In genomic region chrX:73229288-73229687, GRCm38 (mm10) we compare ENCODE assay signal across 9 mouse cellular contexts. TPM values are rescaled to one million over a fixed set of nuclear protein-coding genes. Genes with fewer than 3 reads are reported as not detected.
A peak's percentile ranks its signal among the peaks of the same experiment; 100 is the strongest.
DNase-seq lines count a peak whose midpoint lies in the region; ATAC-seq and TF ChIP-seq lines count a peak whose summit lies in the region.
"Had no signal": no experiment of that assay in that cellular context is flagged by ENCODE, and none has a peak within 500 bp of the region (broad histone marks: within the 10 kb centered on the region; RNA-seq: fewer than 3 reads in every experiment).

No protein-coding gene starts in this region.

- H3K4me2 ChIP-seq in kidney, embryonic 15.5 days, result peak overlapping the region; percentile 82
- H3K4me2 ChIP-seq in hindbrain, embryonic 13.5 days, result peak overlapping the region; percentile 64
- peak overlapping the region; percentile 74 for H3K4me2 ChIP-seq in midbrain, embryonic 13.5 days (replicated peaks)

- H3K36me3 ChIP-seq in kidney, embryonic 15.5 days, result no peaks in the 10 kb centered on the region
- no peaks in the 10 kb centered on the region for H3K36me3 ChIP-seq in hindbrain, embryonic 13.5 days
- no peaks in the 10 kb centered on the region for H3K36me3 ChIP-seq in midbrain, embryonic 13.5 days

- no peak for ATAC-seq in kidney, embryonic 15.5 days (replicated peaks; ENCODE audit: low FRiP score)
- ATAC-seq in hindbrain, embryonic 13.5 days (ENCODE audit: low FRiP score), result no peak
- no peak for ATAC-seq in midbrain, embryonic 13.5 days

- 40% methylated on average over 3 of the region's 3 CpGs for WGBS in kidney, embryonic 15.5 days
- 25% methylated on average over 3 of the region's 3 CpGs for WGBS in bone marrow, adult 2 months
- whole genome bisulfite sequencing in hindbrain, embryonic 13.5 days, result 45% methylated on average over 3 of the region's 3 CpGs
- 28% methylated on average over 3 of the region's 3 CpGs for WGBS in midbrain, embryonic 13.5 days

- peaks cover 25% of the 10 kb centered on the region for H3K27me3 ChIP-seq in kidney, embryonic 15.5 days
- H3K27me3 ChIP-seq in hindbrain, embryonic 13.5 days, result no peaks in the 10 kb centered on the region
- H3K27me3 ChIP-seq in midbrain, embryonic 13.5 days, result no peaks in the 10 kb centered on the region

- no peak for DNase-seq in kidney, adult 18-20 months
- no peak for DNase-seq in thymus, adult 18-20 months
- DNase-seq in frontal cortex, postnatal 14 days (ENCODE audit: low spot score in 2 of 2), result no peak
- DNase-seq in T-cell, adult 2 months (ENCODE audit: low spot score), result no peak

- 0 out of 2 replicates have a peak, but pooled peaks cover 5% of the 10 kb centered on the region for H3K4me1 ChIP-seq in kidney, embryonic 15.5 days
- H3K4me1 ChIP-seq in bone marrow, adult 2 months (ENCODE audit: control insufficient read depth, insufficient read depth, low read length), result no peaks in the 10 kb centered on the region; the same call in 1 of the 2 replicates
- H3K4me1 ChIP-seq in hindbrain, embryonic 13.5 days (replicated peaks), result peaks cover 10% of the 10 kb centered on the region
- H3K4me1 ChIP-seq in midbrain, embryonic 13.5 days (replicated peaks), result peaks cover 13% of the 10 kb centered on the region; the same call in 1 of the 2 replicates

- peak overlapping the region; percentile 51 for H3K9ac ChIP-seq in kidney, embryonic 15.5 days
- peak overlapping the region; percentile 85 for H3K9ac ChIP-seq in hindbrain, embryonic 13.5 days
- H3K9ac ChIP-seq in midbrain, embryonic 13.5 days (replicated peaks), result peak overlapping the region; percentile 76

- no peak for TF ChIP-seq POLR2A in bone marrow, adult 2 months (IDR thresholded peaks at IDR 0.05; ENCODE audit: borderline replicate concordance, control insufficient read depth, low read depth, low read length)

- no peaks in the 10 kb centered on the region for H3K9me3 ChIP-seq in kidney, embryonic 15.5 days (replicated peaks)
- no peaks in the 10 kb centered on the region for H3K9me3 ChIP-seq in hindbrain, embryonic 13.5 days
- H3K9me3 ChIP-seq in midbrain, embryonic 13.5 days, result no peaks in the 10 kb centered on the region

- TF ChIP-seq CTCF in bone marrow, adult 2 months (IDR thresholded peaks at IDR 0.05; ENCODE audit: control insufficient read depth, insufficient read depth, low read length), result no peak

- H3K27ac ChIP-seq in kidney, embryonic 15.5 days, result no peak overlapping the region
- H3K27ac ChIP-seq in bone marrow, adult 2 months (ENCODE audit: control insufficient read depth, insufficient read depth, low read depth, low read length, poor library complexity), result no peak overlapping the region
- peak overlapping the region; percentile 95 for H3K27ac ChIP-seq in hindbrain, embryonic 13.5 days
- peak overlapping the region; percentile 95 for H3K27ac ChIP-seq in midbrain, embryonic 13.5 days

- peak overlapping the region; percentile 65 for H3K4me3 ChIP-seq in kidney, embryonic 15.5 days (replicated peaks)
- H3K4me3 ChIP-seq in bone marrow, adult 2 months (replicated peaks; ENCODE audit: control insufficient read depth, low read depth, low read length), result peak overlapping the region; percentile 94
- peak overlapping the region; percentile 61 for H3K4me3 ChIP-seq in hindbrain, embryonic 13.5 days
- H3K4me3 ChIP-seq in midbrain, embryonic 13.5 days (replicated peaks), result peak overlapping the region; percentile 65

RNA-seq across cellular contexts. Expression of gene F8a, which starts 1.2 kb away (rescaled TPM):
- polyA plus RNA-seq in kidney, embryonic 15.5 days (2015; fragmentation: Nextera tagmentation; extraction: Ambion mirVana), result 9.5 and 11.3 TPM in 2 replicates
- polyA plus RNA-seq in bone marrow, adult 2 months (2011; ENCODE audit: insufficient read depth, insufficient read length, low replicate concordance, missing spikeins), result 1.4 and 2.0 TPM in 2 replicates
- polyA plus RNA-seq in hindbrain, embryonic 13.5 days (2015; fragmentation: Nextera tagmentation; extraction: Ambion mirVana), result 33.2 and 35.2 TPM in 2 replicates
- 29.6 and 34.5 TPM in 2 replicates for polyA plus RNA-seq in midbrain, embryonic 13.5 days (2015; fragmentation: Nextera tagmentation; extraction: Ambion mirVana)

RNA-seq across cellular contexts. Expression of gene Xlr4c, which starts 13.6 kb away (rescaled TPM):
- polyA plus RNA-seq in kidney, embryonic 15.5 days (2015; fragmentation: Nextera tagmentation; extraction: Ambion mirVana), result 0.22 and 0.30 TPM in 2 replicates
- 4.2 TPM in 1 of 2 replicates, not detected in the other for polyA plus RNA-seq in bone marrow, adult 2 months (2011; ENCODE audit: insufficient read depth, insufficient read length, low replicate concordance, missing spikeins)
- 0.30 and 0.79 TPM in 2 replicates for polyA plus RNA-seq in hindbrain, embryonic 13.5 days (2015; fragmentation: Nextera tagmentation; extraction: Ambion mirVana)
- polyA plus RNA-seq in midbrain, embryonic 13.5 days (2015; fragmentation: Nextera tagmentation; extraction: Ambion mirVana), result 0.39 TPM in 1 of 2 replicates, not detected in the other

RNA-seq across cellular contexts. Expression of gene Xlr4b, which starts 15.2 kb away (rescaled TPM):
- 0.81 and 1.00 TPM in 2 replicates for polyA plus RNA-seq in kidney, embryonic 15.5 days (2015; fragmentation: Nextera tagmentation; extraction: Ambion mirVana)
- polyA plus RNA-seq in bone marrow, adult 2 months (2011; ENCODE audit: insufficient read depth, insufficient read length, low replicate concordance, missing spikeins), result 3.9 and 26.1 TPM in 2 replicates
- polyA plus RNA-seq in hindbrain, embryonic 13.5 days (2015; fragmentation: Nextera tagmentation; extraction: Ambion mirVana), result 0.44 and 1.1 TPM in 2 replicates
- polyA plus RNA-seq in midbrain, embryonic 13.5 days (2015; fragmentation: Nextera tagmentation; extraction: Ambion mirVana), result 0.90 and 1.0 TPM in 2 replicates

RNA-seq across cellular contexts. Expression of gene Xlr3c, which starts 35.9 kb away (rescaled TPM):
- polyA plus RNA-seq in kidney, embryonic 15.5 days (2015; fragmentation: Nextera tagmentation; extraction: Ambion mirVana), result not detected in 2 replicates
- polyA plus RNA-seq in bone marrow, adult 2 months (2011; ENCODE audit: insufficient read depth, insufficient read length, low replicate concordance, missing spikeins), result 0.88 TPM in 1 of 2 replicates, not detected in the other
- 0.32 and 0.96 TPM in 2 replicates for polyA plus RNA-seq in hindbrain, embryonic 13.5 days (2015; fragmentation: Nextera tagmentation; extraction: Ambion mirVana)
- polyA plus RNA-seq in midbrain, embryonic 13.5 days (2015; fragmentation: Nextera tagmentation; extraction: Ambion mirVana), result 0.13 and 0.23 TPM in 2 replicates
- polyA plus RNA-seq: large intestine, adult 2 months had no signal

RNA-seq across cellular contexts. Expression of gene Xlr3b, which starts 37.3 kb away (rescaled TPM):
- 14.2 and 14.4 TPM in 2 replicates for polyA plus RNA-seq in kidney, embryonic 15.5 days (2015; fragmentation: Nextera tagmentation; extraction: Ambion mirVana)
- polyA plus RNA-seq in bone marrow, adult 2 months (2011; ENCODE audit: insufficient read depth, insufficient read length, low replicate concordance, missing spikeins), result 5.4 TPM in 1 of 2 replicates, not detected in the other
- 18.9 and 23.1 TPM in 2 replicates for polyA plus RNA-seq in hindbrain, embryonic 13.5 days (2015; fragmentation: Nextera tagmentation; extraction: Ambion mirVana)
- 16.4 and 20.6 TPM in 2 replicates for polyA plus RNA-seq in midbrain, embryonic 13.5 days (2015; fragmentation: Nextera tagmentation; extraction: Ambion mirVana)

Comparison
In these comparisons a context has a peak if more than half of its experiments do, and no peak if none do; other contexts are left out.
1. H3K27ac ChIP-seq: peak in hindbrain, embryonic 13.5 days (single experiment) and midbrain, embryonic 13.5 days (single experiment); none in kidney, embryonic 15.5 days (single experiment) and bone marrow, adult 2 months (single experiment).
2. Peak in every context shown above with its lines, with median percentiles within 50 percentile points of each other: H3K4me2 ChIP-seq, H3K4me3 ChIP-seq and H3K9ac ChIP-seq.